Mouse (Mus musculus): ENCODE results near the gene Shroom1. TPM values are rescaled to one million over a fixed set of nuclear protein-coding genes. Genes with fewer than 3 reads are reported as not detected.

The Shroom1 gene
- total RNA-seq, 1 experiment from 2014 or later = not detected

- ATAC-seq (ENCODE audit: extremely low read depth, insufficient number of reproducible peaks, low FRiP score, poor library complexity, severe bottlenecking) = no peak
These were observed 18.6 kb downstream of the Shroom1 start for GRCm38 (mm10) chr11:53475620-53476019.

- ATAC-seq (ENCODE audit: extremely low read depth, insufficient number of reproducible peaks, low FRiP score, poor library complexity, severe bottlenecking) = no peak
These were observed 20.8 kb downstream of the Shroom1 start for GRCm38 (mm10) chr11:53477833-53478232.

DNA sequence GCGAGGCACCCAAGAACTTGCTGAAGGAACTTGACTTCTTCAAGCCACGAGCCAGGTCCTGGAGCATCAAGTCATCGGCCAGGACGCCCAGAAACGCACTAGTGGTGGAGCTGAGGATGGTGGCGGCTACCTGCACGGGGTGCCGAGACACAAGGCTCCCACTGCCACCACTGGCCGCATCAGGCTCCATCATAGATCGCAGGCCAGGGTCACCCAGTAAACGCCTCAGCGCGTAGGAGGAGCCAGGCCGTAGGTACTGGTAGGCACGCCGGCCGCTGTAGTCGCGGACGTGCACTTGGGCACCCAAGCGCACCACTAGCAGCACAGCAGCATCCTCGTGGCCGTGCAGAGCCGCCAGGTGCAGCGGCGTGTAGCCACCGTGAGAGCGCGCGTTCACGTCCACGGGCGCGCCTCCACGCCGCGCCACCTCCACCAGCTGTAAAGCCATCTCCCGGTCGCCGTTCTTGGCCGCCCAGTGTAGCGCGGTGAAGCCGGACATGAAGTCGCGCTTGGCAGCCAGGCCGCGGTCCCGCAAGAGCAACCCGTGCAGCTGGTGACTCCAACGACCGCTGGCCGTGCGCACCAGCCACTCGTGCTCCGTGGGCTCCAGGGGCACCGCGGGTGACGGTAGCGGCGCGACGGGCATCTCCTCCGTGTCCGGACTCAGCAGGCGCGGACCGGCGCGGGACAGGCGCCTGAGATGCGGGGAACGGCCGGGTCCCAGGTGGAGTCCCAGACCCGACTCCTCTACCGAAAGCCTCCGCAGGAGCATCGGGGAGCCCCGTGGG, 21.6 kb downstream of the Shroom1 start:
- no peak for ATAC-seq (ENCODE audit: extremely low read depth, insufficient number of reproducible peaks, low FRiP score, poor library complexity, severe bottlenecking)

DNA sequence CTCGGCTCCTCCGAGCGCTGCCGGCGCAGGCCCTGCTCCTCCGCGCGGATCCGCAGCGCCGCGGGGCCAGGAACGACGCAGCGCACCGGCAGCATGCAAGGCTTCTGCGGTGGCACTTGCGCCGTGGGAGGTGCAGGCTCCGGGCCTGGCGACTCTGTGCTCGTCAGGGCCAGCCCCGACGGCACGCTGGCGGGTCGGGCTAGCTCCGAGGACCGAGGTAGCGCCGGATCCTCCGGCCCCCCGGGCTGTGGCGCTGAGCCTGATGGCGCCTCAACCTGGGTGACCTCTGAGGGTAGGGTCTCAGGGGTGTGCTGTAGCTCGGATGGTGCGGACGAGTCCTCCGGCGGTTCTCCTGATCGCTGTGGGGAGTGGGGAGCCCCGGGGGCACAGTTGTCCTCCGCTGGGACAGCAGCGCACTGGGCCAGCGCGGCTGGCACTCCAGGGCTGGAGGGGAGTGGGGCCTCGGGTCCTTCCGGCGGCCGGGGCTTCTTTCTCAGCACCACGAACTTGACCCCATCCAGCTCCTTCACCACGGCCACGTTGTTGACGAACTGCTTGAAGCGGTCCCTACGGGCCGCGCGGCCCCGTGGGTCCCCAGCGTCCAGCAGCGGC, 22.3 kb downstream of the Shroom1 start:
- ATAC-seq (ENCODE audit: extremely low read depth, insufficient number of reproducible peaks, low FRiP score, poor library complexity, severe bottlenecking) = no peak

- ATAC-seq (ENCODE audit: extremely low read depth, insufficient number of reproducible peaks, low FRiP score, poor library complexity, severe bottlenecking) = no peak
These were observed 22.8 kb downstream of the Shroom1 start, which contains the start of the genes Gm9945 and Sowaha for GRCm38 (mm10) chr11:53479783-53480301. Gm9945 (plus strand) TSS chr11:53480166. Sowaha (minus strand) TSS chr11:53480274.

DNA sequence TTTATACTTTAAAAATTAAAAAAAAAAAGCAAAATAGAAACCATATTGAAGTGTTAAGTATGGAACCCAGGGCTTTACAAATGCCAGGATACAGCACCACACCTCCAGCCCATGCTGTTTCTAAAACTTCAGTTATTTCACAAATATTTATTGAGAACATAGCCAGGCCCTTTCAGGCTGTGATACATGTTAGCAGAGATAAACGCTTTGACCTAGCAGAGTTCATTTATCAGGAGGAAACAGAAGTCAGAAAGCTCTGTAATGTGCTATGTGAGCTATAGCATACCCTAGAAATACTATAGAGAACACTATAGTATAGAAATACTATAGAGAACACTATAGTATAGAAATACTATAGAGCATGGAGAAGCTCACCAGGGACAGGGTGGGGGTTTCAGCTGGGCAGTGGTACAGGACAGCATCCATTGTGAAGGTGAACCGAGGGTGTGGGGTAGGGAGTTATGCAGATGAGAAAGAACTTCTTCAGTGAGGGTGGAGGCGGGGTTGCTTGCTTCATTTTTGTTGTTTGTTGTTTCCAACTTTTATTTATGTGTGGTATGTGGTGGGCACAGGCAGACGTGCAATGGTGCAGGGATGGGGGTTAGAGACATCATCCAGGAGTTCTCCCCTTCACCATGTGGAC, 24.2 kb downstream of the Shroom1 start:
- no peak for ATAC-seq (ENCODE audit: extremely low read depth, insufficient number of reproducible peaks, low FRiP score, poor library complexity, severe bottlenecking)

GRCm38 (mm10) chr11:53483159-53483891, 26.3 kb downstream of the Shroom1 start:
- ATAC-seq (ENCODE audit: extremely low read depth, insufficient number of reproducible peaks, low FRiP score, poor library complexity, severe bottlenecking) = no peak

DNA sequence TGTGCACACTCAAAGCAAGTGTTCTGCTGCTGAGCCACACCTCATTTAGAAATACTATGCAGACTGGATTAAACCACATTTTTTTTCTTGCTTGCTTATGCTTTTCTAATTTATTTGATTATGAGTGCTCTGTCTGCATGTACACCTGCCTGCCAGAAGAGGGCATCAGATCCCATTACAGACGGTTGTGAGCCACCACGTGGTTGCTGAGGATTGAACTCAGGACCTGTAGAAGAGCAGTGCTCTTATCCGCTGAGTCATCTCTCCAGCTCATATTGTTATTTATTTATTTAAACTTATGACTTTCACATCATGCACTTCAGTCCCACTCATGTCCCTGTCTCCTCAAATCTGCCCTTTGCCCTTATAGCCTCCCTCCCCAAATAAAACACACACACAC, 28.7 kb downstream of the Shroom1 start:
- ATAC-seq (ENCODE audit: extremely low read depth, insufficient number of reproducible peaks, low FRiP score, poor library complexity, severe bottlenecking) = no peak

DNA sequence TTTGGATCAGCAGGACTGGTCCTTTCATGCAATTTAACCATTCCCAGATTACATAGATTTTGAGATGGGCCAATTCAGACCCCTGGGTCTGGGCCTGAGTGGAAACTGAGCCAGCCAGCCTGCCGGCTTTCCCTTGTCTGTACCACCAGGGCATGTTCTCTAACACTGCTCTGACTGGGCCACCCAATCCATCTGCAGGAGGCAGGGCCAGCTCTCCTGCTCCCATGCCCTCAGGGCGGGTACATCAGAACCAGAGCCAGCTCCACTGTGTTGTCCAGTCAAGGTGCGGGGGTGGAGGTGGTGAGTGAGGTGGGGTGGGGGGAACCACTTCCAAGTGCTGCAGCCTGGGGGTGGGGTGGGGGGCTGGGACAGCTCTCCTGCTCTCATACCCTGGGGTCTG, 29.3 kb downstream of the Shroom1 start:
- no peak for ATAC-seq (ENCODE audit: extremely low read depth, insufficient number of reproducible peaks, low FRiP score, poor library complexity, severe bottlenecking)

GRCm38 (mm10) chr11:53486822-53487594, 30.0 kb downstream of the Shroom1 start:
- ATAC-seq (ENCODE audit: extremely low read depth, insufficient number of reproducible peaks, low FRiP score, poor library complexity, severe bottlenecking) = no peak

GRCm38 (mm10) chr11:53489007-53489406, 32.0 kb downstream of the Shroom1 start:
- no peak for ATAC-seq (ENCODE audit: extremely low read depth, insufficient number of reproducible peaks, low FRiP score, poor library complexity, severe bottlenecking)

- ATAC-seq (ENCODE audit: extremely low read depth, insufficient number of reproducible peaks, low FRiP score, poor library complexity, severe bottlenecking) = no peak
These were observed 32.4 kb downstream of the Shroom1 start for GRCm38 (mm10) chr11:53489421-53489820.

DNA sequence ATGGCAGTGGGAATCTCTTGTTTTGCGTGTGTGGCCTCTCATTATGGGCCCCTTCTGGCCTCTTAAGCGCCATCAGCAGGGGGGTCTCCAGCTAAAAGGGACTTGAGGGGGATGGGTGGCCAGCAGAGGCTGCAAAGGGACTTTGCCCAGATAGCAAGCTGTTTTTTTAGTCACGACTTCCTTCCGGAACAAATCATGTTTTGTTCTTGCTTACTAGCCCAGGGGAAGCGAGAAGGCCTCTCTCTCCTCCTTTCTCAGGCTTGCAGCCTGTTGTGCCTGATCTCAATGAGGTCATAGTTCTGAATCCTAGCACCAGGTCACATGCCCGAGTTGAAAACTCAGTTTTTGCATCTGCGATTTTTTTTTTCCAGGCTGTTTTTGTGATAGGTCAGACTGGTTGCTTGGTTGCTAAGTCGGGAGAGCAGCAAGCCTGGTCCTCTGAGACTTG, 35.0 kb downstream of the Shroom1 start:
- no peak for ATAC-seq (ENCODE audit: extremely low read depth, insufficient number of reproducible peaks, low FRiP score, poor library complexity, severe bottlenecking)

DNA sequence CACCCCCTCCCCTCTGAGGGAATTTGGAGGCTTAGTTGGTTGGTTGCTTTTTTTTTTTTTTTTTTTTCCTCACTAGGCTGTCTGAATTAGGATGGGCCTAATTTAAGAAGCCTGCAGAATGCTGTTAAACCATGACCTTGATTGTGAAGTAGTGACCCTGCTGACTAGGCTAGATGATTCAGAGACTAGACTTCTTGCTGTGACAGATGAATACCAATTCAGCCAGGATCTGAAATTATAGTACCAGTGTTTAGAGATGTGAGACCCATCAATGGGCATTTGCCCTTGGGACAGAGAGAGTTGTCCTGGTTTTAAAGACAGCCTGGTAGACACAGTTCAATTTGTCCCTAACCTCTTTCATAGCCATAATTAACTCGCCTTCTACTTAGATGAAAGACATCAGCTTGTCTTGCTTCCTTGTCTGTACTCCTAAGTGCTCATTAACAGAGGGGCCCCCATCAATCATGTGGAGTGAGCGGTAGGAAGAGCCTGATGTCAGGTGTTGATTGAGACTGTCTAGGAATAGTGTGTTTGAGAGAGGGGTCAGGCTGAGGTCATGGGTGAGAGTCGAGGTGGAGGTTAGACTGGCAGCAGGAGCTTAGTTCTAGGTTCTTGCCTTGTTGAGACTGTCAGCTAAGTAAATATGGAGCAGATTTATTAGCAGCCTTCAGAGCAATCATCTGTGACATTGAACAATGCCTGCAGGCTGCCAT, 36.4 kb downstream of the Shroom1 start:
- ATAC-seq (ENCODE audit: extremely low read depth, insufficient number of reproducible peaks, low FRiP score, poor library complexity, severe bottlenecking) = no peak

- no peak for ATAC-seq (ENCODE audit: extremely low read depth, insufficient number of reproducible peaks, low FRiP score, poor library complexity, severe bottlenecking)
These were observed 38.4 kb downstream of the Shroom1 start for GRCm38 (mm10) chr11:53495417-53495816.

DNA sequence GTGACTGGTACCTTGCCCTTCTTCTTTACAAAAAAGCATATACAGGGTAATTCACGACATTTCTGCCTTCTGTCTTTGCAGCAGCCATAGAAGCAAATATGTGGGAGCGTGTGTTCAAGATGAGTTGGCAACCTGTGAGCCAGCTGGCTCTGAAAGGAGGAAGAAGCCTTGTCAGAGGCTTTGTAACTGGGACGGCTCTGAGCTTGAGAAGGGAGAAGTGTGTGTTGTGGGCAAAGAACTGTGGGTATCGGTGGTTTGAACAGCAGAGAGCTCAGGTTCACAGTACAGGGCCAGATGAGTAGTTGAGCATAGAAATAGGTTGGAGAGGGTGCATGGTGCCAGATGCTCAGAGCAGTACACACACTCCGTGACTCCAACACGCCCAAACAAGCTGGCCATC, 39.9 kb downstream of the Shroom1 start:
- ATAC-seq (ENCODE audit: extremely low read depth, insufficient number of reproducible peaks, low FRiP score, poor library complexity, severe bottlenecking) = no peak

GRCm38 (mm10) chr11:53500569-53500968, 43.6 kb downstream of the Shroom1 start:
- no peak for ATAC-seq (ENCODE audit: extremely low read depth, insufficient number of reproducible peaks, low FRiP score, poor library complexity, severe bottlenecking)

Data from neutrophil, adult 5-6 weeks (primary cell).